Mouse (Mus musculus) forebrain, embryonic 12.5 days (tissue): ENCODE measurements at regions not wholly inside any gene's neighbourhood (a gene's known extent, or its start where the extent isn't known, plus 50 kb on each side); places are given as distances from the start of the nearest gene placed in this dataset.
A peak's percentile ranks its signal among the peaks of the same experiment; 100 is the strongest.

Experiments
- ATAC-seq: fragments of 200-750 bp; cut with Nextera tagmentation; 2 replicates; pipeline ENCODE4 v1.8.0; 2017; ENCODE audit warnings: moderate TSS enrichment; ENCODE audit not compliant: low FRiP score
- H3K27ac ChIP-seq: fragments of 300-500 bp; sonication (generic); 2 replicates; pipeline ENCODE4 v1.5.1; 2016; ENCODE audit warnings: mild to moderate bottlenecking
- H3K27me3 ChIP-seq: fragments of 300-500 bp; sonication (generic); 2 replicates; pipeline ENCODE4 v1.6.1; 2016; ENCODE audit warnings: mild to moderate bottlenecking
- H3K36me3 ChIP-seq: fragments of 300-500 bp; sonication (generic); replicated peaks from 2 replicates; pipeline ENCODE4 v1.6.1; 2016; ENCODE audit warnings: mild to moderate bottlenecking
- H3K4me1 ChIP-seq: fragments of 300-500 bp; sonication (generic); 2 replicates; pipeline ENCODE4 v1.6.1; 2016
- H3K4me2 ChIP-seq: fragments of 300-500 bp; sonication (generic); 2 replicates; pipeline ENCODE4 v1.6.1; 2016; ENCODE audit warnings: mild to moderate bottlenecking, moderate library complexity
- H3K4me3 ChIP-seq: fragments of 300-500 bp; sonication (generic); replicated peaks from 2 replicates; pipeline ENCODE4 v1.5.1; 2016; ENCODE audit warnings: mild to moderate bottlenecking
- H3K9ac ChIP-seq: fragments of 300-500 bp; sonication (generic); 2 replicates; pipeline ENCODE4 v1.6.1; 2016; ENCODE audit warnings: mild to moderate bottlenecking
- H3K9me3 ChIP-seq: fragments of 300-500 bp; sonication (generic); 2 replicates; pipeline ENCODE4 v1.6.1; 2016
- WGBS: fragments of 180-500 bp; shearing (Covaris S2); methylation state at CpG from one replicate; pipeline ENCODE4 v1.1.7; 2016; 5-methylcytosine and 5-hydroxymethylcytosine counted together

DNA sequence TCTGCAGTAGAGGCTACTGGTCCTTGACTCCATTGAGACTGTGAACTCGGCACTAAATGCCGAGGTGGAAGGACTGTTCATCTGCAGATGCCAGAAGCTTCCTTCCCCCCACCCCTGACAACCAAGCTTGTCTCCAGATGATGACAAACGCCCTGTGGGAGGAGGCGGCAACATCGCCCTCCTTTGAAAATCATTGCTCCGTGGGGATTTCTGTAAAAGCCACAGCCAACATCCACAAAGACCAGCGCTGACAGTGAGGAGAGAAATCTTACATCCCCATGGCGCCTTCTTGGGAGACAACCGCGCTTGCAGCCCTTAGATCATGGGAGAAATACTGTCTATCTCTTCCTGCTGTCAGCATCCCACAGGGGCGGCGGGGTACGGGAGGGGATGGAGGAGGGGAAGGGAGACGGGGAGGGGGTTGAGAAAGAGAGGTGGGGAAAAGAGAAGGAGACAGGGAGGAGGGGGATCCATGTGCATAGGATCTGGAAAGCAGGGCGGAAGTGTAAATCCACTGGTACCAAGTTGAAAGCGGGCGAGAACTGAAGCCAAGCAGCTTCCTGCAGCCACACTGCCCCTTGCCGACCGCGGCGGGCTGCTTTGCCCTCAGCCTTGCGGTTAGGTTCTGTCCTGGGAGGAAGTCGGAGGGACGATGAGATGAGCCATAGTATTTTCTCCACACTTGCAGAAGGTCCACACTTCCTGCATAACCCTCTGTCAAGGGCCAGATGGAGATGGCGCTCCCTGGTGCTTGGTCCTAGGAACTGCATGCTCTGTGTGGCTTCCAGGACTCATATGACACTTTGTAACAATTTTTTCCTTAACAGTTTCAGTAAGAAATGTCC, 72.9 kb downstream of the Cryba4 start:
- peaks cover 6% of the 10 kb centered on the region; the same call in 1 of the 2 replicates for H3K27me3 ChIP-seq
- no peak for ATAC-seq
- H3K4me1 ChIP-seq: peaks cover 21% of the 10 kb centered on the region
- 33% methylated on average over 25 of the region's 25 CpGs for WGBS
- H3K4me2 ChIP-seq: peak overlapping the region; percentile 44
- no peak overlapping the region for H3K9ac ChIP-seq
- H3K27ac ChIP-seq: no peak overlapping the region
- H3K36me3 ChIP-seq: no peaks in the 10 kb centered on the region
- H3K9me3 ChIP-seq: no peaks in the 10 kb centered on the region
- peak overlapping the region; percentile 25; the same call in 1 of the 2 replicates for H3K4me3 ChIP-seq

GRCm38 (mm10) chr5:112182775-112183174, 69.5 kb downstream of the Cryba4 start:
- no peaks in the 10 kb centered on the region for H3K9me3 ChIP-seq
- no peak overlapping the region for H3K27ac ChIP-seq
- no peak overlapping the region for H3K4me3 ChIP-seq
- 44% methylated on average over 8 of the region's 8 CpGs for WGBS
- H3K36me3 ChIP-seq: no peaks in the 10 kb centered on the region
- H3K4me2 ChIP-seq: no peak overlapping the region
- ATAC-seq: no peak
- H3K9ac ChIP-seq: no peak overlapping the region
- H3K27me3 ChIP-seq: peaks cover 14% of the 10 kb centered on the region; the same call in 1 of the 2 replicates
- peaks cover 21% of the 10 kb centered on the region for H3K4me1 ChIP-seq

DNA sequence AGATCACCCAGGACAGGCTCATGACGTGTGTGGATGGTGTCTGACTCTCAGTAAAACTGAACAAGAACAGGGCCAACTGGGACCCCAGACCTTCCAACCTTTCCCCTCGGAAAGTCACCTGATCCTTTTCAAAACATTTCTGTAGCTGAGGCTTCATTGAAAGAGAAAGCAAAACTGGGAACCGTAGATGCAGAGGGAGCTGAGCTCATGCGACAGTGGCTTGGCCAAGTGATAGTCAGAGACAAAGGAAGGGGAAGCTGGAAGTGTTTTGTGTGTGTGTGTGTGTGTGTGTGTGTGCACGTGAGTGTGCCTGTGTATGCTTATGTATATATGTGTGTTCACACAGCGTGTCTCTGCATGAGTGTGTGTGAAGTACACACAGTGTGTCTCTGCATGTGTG, 56.7 kb downstream of the Cryba4 start:
- Histone ChIP-seq H3K4me1 (peaks cover 3% of the 10 kb centered on the region; the same call in 1 of the 2 replicates), H3K9me3 (no peaks in the 10 kb centered on the region), H3K36me3 (no peaks in the 10 kb centered on the region), H3K9ac (no peak overlapping the region), H3K27ac (no peak overlapping the region), H3K4me3 (no peak overlapping the region), H3K27me3 (no peaks in the 10 kb centered on the region), H3K4me2 (no peak overlapping the region)
- whole genome bisulfite sequencing: 74% methylated on average over 6 of the region's 6 CpGs
- ATAC-seq: no peak
